Mouse (Mus musculus) neural tube, embryonic 11.5 days (tissue): Measurements from ENCODE around the gene Cd70. TPM values are rescaled to one million over a fixed set of nuclear protein-coding genes. Genes with fewer than 3 reads are reported as not detected.

Source experiments
- ATAC-seq: fragments of 200-750 bp; cut with Nextera tagmentation; 2 replicates; pipeline ENCODE4 v1.8.0; 2017; ENCODE audit warnings: moderate number of reproducible peaks, mild to moderate bottlenecking, moderate TSS enrichment, moderate library complexity; ENCODE audit not compliant: insufficient read depth, low FRiP score, low TSS enrichment
- DNase-seq: peaks from one replicate; pipeline ENCODE4 v3.0.0-alpha.2; 2015; ENCODE audit warnings: low spot score
- H3K27ac ChIP-seq: fragments of 300-500 bp; sonication (generic); 2 replicates; pipeline ENCODE4 v1.5.1; 2014; ENCODE audit warnings: low read depth, mild to moderate bottlenecking, low read length
- H3K27me3 ChIP-seq: fragments of 300-500 bp; sonication (generic); 2 replicates; pipeline ENCODE4 v1.6.1; 2014; ENCODE audit warnings: mild to moderate bottlenecking, low read length, mixed read lengths; ENCODE audit not compliant: control insufficient read depth, insufficient read depth
- H3K36me3 ChIP-seq: fragments of 300-500 bp; sonication (generic); 2 replicates; pipeline ENCODE4 v1.6.1; 2014; ENCODE audit warnings: mild to moderate bottlenecking, low read length, moderate library complexity, mixed read lengths; ENCODE audit not compliant: control insufficient read depth, insufficient read depth
- H3K4me1 ChIP-seq: fragments of 300-500 bp; sonication (generic); 2 replicates; pipeline ENCODE4 v1.6.1; 2014; ENCODE audit warnings: low read length, mixed read lengths; ENCODE audit not compliant: control insufficient read depth, insufficient read depth
- H3K4me2 ChIP-seq: fragments of 300-500 bp; sonication (generic); 2 replicates; pipeline ENCODE4 v1.6.1; 2014; ENCODE audit warnings: low read depth, mild to moderate bottlenecking, moderate library complexity
- H3K4me3 ChIP-seq: fragments of 300-500 bp; sonication (generic); 2 replicates; pipeline ENCODE4 v1.5.1; 2014; ENCODE audit warnings: low read depth, low read length
- H3K9ac ChIP-seq: fragments of 300-500 bp; sonication (generic); 2 replicates; pipeline ENCODE4 v1.6.1; 2014; ENCODE audit warnings: mild to moderate bottlenecking, low read length
- H3K9me3 ChIP-seq: fragments of 300-500 bp; sonication (generic); 2 replicates; pipeline ENCODE4 v1.6.1; 2016; ENCODE audit warnings: low read length; ENCODE audit not compliant: control insufficient read depth
- WGBS: fragments of 180-500 bp; shearing (Covaris S2); extraction: QIAGEN DNeasy Blood & Tissue Kit; methylation state at CpG from one replicate; pipeline ENCODE4 v1.1.7; 2014; 5-methylcytosine and 5-hydroxymethylcytosine counted together
- polyA plus RNA-seq: library from polyadenylated mRNA; unstranded; fragments of >200 nt; fragmentation: Nextera tagmentation; extraction: Ambion mirVana; gene quantifications from 2 replicates; pipeline ENCODE4 v1.2.1, GENCODE M21; 2014

Gene Cd70
- polyA plus RNA-seq, 1 experiment from 2014 or later, result 0.28 TPM

DNA sequence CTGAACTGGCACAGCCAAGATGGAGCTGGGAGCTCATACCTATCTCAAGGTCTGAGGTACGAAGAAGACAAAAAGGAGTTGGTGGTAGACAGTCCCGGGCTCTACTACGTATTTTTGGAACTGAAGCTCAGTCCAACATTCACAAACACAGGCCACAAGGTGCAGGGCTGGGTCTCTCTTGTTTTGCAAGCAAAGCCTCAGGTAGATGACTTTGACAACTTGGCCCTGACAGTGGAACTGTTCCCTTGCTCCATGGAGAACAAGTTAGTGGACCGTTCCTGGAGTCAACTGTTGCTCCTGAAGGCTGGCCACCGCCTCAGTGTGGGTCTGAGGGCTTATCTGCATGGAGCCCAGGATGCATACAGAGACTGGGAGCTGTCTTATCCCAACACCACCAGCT lies 42.5 kb downstream of the Cd70 start:
- H3K4me2 ChIP-seq, result no peak overlapping the region
- WGBS, result 89% methylated on average over 5 of the region's 5 CpGs

DNA sequence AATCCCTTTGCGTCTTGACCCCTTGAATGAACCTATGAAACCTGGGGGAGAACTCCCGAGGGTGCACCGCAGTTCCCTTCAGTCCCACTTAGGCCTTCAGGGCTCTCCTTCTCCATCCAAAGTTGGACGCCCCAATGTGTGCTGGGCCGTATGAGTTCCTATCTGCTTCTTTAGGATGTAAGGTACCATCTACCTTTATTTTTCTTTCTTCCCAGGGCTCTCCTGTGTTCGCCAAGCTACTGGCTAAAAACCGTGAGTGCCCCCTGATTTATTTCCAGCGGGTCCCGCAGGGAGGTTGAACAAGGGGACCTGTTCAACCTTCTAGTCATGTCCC lies 43.6 kb downstream of the Cd70 start:
- 4% methylated on average over 9 of the region's 9 CpGs for WGBS
- Histone ChIP-seq H3K36me3 (no peaks in the 10 kb centered on the region), H3K27me3 (no peaks in the 10 kb centered on the region), H3K27ac (no peak overlapping the region), H3K4me3 (peak overlapping the region; percentile 59), H3K9ac (peak overlapping the region; percentile 76), H3K4me1 (no peaks in the 10 kb centered on the region), H3K4me2 (peak overlapping the region; percentile 95), H3K9me3 (no peaks in the 10 kb centered on the region)
- DNase-seq (no peak), ATAC-seq (no peak)

More for the DNA sequence above, 42.5 kb downstream of the Cd70 start:
- no peak for DNase-seq
- no peak overlapping the region for H3K4me3 ChIP-seq
- ATAC-seq, result no peak
- H3K27ac ChIP-seq, result no peak overlapping the region
- H3K9ac ChIP-seq, result no peak overlapping the region
- H3K27me3 ChIP-seq, result no peaks in the 10 kb centered on the region
- H3K4me1 ChIP-seq, result no peaks in the 10 kb centered on the region
- no peaks in the 10 kb centered on the region for H3K36me3 ChIP-seq
- no peaks in the 10 kb centered on the region for H3K9me3 ChIP-seq

DNA sequence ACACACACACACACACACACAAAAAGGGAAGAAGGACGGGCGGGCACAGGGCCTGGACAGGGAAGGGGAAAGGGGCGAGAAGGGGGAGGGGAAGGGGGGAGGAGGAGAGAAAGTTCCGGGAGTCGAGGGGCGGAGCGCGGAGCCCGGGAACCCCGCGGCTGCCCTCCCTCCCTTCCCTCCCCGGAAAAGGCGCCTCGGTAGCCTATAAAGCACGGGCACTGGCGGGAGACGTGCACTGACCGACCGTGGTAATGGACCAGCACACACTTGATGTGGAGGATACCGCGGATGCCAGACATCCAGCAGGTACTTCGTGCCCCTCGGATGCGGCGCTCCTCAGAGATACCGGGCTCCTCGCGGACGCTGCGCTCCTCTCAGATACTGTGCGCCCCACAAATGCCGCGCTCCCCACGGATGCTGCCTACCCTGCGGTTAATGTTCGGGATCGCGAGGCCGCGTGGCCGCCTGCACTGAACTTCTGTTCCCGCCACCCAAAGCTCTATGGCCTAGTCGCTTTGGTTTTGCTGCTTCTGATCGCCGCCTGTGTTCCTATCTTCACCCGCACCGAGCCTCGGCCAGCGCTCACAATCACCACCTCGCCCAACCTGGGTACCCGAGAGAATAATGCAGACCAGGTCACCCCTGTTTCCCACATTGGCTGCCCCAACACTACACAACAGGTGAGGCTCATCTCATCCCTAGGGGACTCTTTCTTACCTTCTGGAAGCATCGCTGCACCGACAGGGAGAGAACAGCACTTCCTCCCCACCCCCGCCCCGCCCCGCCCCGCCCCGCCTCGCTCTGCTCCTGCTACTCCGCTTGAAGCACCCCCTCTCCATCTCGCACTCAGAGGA lies 44.2 kb downstream of the Cd70 start, which contains the start of gene Tnfsf9:
Gene Tnfsf9 (plus strand): TSS at position 145 of the 854 bp plus-strand sequence.
- 0 out of 2 replicates have a peak within 1 kb of the TSS, but pooled peaks have one; percentile 20 for H3K27ac ChIP-seq
- H3K4me2 ChIP-seq, result peak within 1 kb of the TSS; percentile 95
- H3K27me3 ChIP-seq, result no peaks in the 10 kb centered on the region
- no peaks in the 10 kb centered on the region for H3K4me1 ChIP-seq
- ATAC-seq, result peak; percentile 77
- no peaks in the 10 kb centered on the region for H3K9me3 ChIP-seq
- H3K4me3 ChIP-seq, result peak within 1 kb of the TSS; percentile 59
- peak; percentile 78 for DNase-seq
- no peaks in the 10 kb centered on the region for H3K36me3 ChIP-seq
- WGBS, result under 1% methylated on average over 49 of the region's 61 CpGs
- peak within 1 kb of the TSS; percentile 76 for H3K9ac ChIP-seq

DNA sequence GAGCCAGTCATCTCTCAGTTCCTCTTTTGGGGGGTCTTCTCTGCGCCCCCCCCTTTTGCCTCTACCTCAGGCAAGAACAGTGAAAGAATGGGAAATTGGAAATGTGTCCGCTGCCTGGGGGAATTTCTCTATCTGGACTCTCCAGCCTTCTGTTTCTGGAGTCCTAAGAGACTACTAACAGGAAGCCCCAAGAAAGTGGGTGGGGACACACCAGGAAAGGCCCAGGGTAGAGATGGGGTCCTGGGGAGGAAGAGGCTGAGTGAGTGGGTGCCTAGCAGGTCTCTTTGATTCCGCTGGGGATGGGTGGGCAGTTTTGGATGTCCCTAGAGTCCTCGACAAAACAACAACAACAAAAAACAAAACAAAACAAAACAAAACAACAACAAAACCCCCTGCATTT lies 45.1 kb downstream of the Cd70 start:
- Histone ChIP-seq H3K9ac (no peak overlapping the region; the same call in 1 of the 2 replicates), H3K4me2 (peak overlapping the region; percentile 95), H3K9me3 (no peaks in the 10 kb centered on the region), H3K36me3 (no peaks in the 10 kb centered on the region), H3K27ac (no peak overlapping the region), H3K27me3 (no peaks in the 10 kb centered on the region), H3K4me3 (no peak overlapping the region), H3K4me1 (no peaks in the 10 kb centered on the region)
- WGBS, result 50% methylated on average over 4 of the region's 4 CpGs
- ATAC-seq (peak; percentile 20; the same call in 1 of the 2 replicates), DNase-seq (no peak)

DNA sequence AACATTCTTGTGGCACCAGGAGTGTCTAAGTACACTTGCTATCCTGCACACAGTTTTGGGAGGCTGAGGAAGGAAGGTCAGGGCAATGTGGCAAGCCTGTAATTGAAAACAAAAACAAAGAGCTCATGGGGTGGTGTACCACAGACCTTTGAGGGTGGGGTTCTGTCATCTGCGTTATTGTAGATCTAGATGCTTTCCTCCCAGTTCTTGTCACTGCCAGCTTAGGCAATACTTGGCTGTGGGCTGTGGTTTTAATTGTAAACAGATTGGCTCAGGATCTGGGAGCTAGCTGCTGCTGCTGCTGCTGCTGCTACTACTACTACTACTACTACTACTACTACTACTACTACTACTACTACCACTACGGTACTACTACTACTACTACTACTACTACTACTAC lies 47.3 kb downstream of the Cd70 start:
- Histone ChIP-seq H3K27me3 (no peaks in the 10 kb centered on the region), H3K4me1 (no peaks in the 10 kb centered on the region), H3K9ac (no peak overlapping the region), H3K4me3 (no peak overlapping the region), H3K27ac (no peak overlapping the region), H3K9me3 (no peaks in the 10 kb centered on the region), H3K4me2 (no peak overlapping the region), H3K36me3 (no peaks in the 10 kb centered on the region)
- DNase-seq (no peak), ATAC-seq (no peak)
- WGBS, result 87% methylated on average over 2 of the region's 2 CpGs

DNA sequence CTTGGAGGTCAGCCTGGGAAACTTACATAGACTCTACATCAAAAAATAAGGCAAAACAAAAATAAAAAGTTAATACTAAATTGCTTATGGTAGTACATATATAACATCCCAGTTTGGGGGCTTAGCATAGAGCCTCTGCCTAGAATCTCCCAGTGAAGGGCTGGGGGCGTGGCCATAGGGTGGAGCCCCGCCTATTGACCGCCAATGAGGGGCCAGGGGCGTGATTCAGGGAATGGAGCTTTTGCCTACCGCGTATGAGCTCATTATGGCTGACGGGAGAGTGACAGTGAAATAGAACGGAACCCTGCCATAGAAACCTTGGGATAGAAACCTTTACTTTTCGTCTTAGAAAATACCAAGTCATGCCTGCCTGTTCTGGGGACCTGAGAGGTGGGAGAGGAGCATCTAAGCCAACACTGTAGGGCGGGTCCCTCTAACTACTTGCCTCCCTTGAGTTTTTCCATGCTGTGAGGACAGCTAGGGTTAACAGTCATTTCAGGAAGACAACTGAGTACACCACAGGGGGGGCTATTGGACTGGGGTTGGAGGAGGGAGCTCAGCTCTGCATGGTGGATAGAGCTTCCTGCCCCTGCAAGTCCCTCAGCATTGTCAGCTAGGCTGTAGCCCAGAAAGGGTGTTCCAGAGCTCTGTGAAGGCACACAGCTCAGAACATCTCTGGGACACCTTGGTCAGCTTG lies 49.8 kb downstream of the Cd70 start:
- Histone ChIP-seq H3K9me3 (no peaks in the 10 kb centered on the region), H3K36me3 (no peaks in the 10 kb centered on the region), H3K27me3 (no peaks in the 10 kb centered on the region), H3K4me3 (no peak overlapping the region), H3K4me1 (no peaks in the 10 kb centered on the region), H3K9ac (no peak overlapping the region), H3K27ac (no peak overlapping the region), H3K4me2 (no peak overlapping the region)
- 7% methylated on average over 10 of the region's 10 CpGs for WGBS
- no peak for DNase-seq
- ATAC-seq, result no peak

DNA sequence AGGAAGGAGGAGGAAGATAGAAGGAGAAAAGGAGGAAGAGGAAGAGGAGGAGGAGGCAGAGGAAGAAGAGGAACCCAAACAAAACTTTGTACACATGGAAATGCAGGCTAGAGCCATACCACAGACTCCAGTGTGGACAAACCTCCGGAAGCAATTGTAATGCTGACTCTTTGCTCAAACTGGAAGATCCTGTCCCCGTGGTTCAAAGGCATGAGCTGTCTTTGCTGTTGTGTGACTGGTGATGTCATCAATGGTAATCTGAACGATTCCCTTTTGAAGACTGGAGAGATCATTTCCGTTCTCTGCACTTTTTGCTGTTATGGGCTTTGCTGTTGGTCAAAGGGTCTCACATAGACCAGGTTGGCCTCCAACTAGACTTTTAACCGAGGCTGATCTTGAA lies 51.3 kb downstream of the Cd70 start:
- 87% methylated on average over 5 of the region's 5 CpGs for whole genome bisulfite sequencing
- Histone ChIP-seq H3K4me2 (no peak overlapping the region), H3K4me1 (no peaks in the 10 kb centered on the region), H3K27me3 (no peaks in the 10 kb centered on the region), H3K9ac (no peak overlapping the region), H3K36me3 (no peaks in the 10 kb centered on the region), H3K9me3 (no peaks in the 10 kb centered on the region), H3K4me3 (no peak overlapping the region), H3K27ac (no peak overlapping the region)
- DNase-seq (no peak), ATAC-seq (no peak)

DNA sequence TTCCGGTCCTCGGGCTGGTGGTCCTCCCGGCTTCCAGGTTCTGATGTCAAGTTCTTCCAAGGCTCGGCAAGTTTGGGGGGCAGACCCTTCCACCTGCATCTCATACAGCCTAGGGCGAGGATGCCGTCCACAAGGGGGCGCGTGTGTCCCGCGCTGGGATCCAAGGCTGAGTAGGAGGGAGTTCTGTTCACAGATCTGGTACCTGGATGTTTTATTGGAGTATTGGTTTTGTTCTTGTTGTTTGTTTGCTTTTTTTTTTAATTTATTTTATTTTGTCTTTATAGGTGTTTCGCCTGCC lies 53.0 kb downstream of the Cd70 start:
- under 1% methylated on average over 11 of the region's 11 CpGs for WGBS
- H3K4me3 ChIP-seq, result no peak overlapping the region
- H3K9me3 ChIP-seq, result no peaks in the 10 kb centered on the region
- H3K36me3 ChIP-seq, result no peaks in the 10 kb centered on the region
- no peaks in the 10 kb centered on the region for H3K4me1 ChIP-seq
- no peak overlapping the region for H3K27ac ChIP-seq
- ATAC-seq, result peak; percentile 88
- no peak overlapping the region for H3K9ac ChIP-seq
- H3K27me3 ChIP-seq, result no peaks in the 10 kb centered on the region
- peak overlapping the region; percentile 23 for H3K4me2 ChIP-seq
- DNase-seq, result peak; percentile 85
